Mouse (Mus musculus): Measurements from ENCODE around the gene Tmem43.
"Not testable (repeated sequence)": the region's sequence is repeated elsewhere in the genome, so short reads cannot be mapped to it uniquely, and the experiment has no call there.

The Tmem43 gene

GRCm38 (mm10) chr6:91472868-91473804 lies at the start of gene Tmem43, which contains the start of gene Chchd4:
Gene Tmem43, plus strand, starts transcription at chr6:91473703.
Gene Chchd4, minus strand, starts transcription at chr6:91473546.
- peak; percentile 100 for DNase-seq

GRCm38 (mm10) chr6:91424151-91424550 lies 49.4 kb upstream of the Tmem43 start:
- DNase-seq: no peak

GRCm38 (mm10) chr6:91440474-91441144 lies 32.9 kb upstream of the Tmem43 start:
- DNase-seq: peak; percentile 97

- no peak for DNase-seq
These were observed 32.3 kb upstream of the Tmem43 start for GRCm38 (mm10) chr6:91441145-91441662.

- DNase-seq: no peak
These were observed 28.2 kb upstream of the Tmem43 start for GRCm38 (mm10) chr6:91445316-91445715.

- no peak for DNase-seq
These were observed 23.9 kb upstream of the Tmem43 start for GRCm38 (mm10) chr6:91449472-91450225.

- DNase-seq: no peak
These were observed 21.4 kb upstream of the Tmem43 start for GRCm38 (mm10) chr6:91452056-91452455.

- DNase-seq: no peak
These were observed 19.0 kb upstream of the Tmem43 start for GRCm38 (mm10) chr6:91454546-91454945.

- DNase-seq: peak; percentile 33
These were observed 14.0 kb upstream of the Tmem43 start for GRCm38 (mm10) chr6:91459471-91459870.

- no peak for DNase-seq
These were observed 7.7 kb upstream of the Tmem43 start for GRCm38 (mm10) chr6:91465756-91466155.

GRCm38 (mm10) chr6:91467106-91467505 lies 6.4 kb upstream of the Tmem43 start:
- no peak for DNase-seq

GRCm38 (mm10) chr6:91470712-91471111 lies 2.8 kb upstream of the Tmem43 start:
- DNase-seq: no peak

- not testable (repeated sequence) for DNase-seq
These were observed 2.1 kb upstream of the Tmem43 start for GRCm38 (mm10) chr6:91471427-91471826.

- peak; percentile 5 for DNase-seq
These were observed 1.2 kb upstream of the Tmem43 start for GRCm38 (mm10) chr6:91472319-91472718.

GRCm38 (mm10) chr6:91473805-91474440 lies 420 bp downstream of the Tmem43 start:
- no peak for DNase-seq

GRCm38 (mm10) chr6:91474441-91475190 lies 1.1 kb downstream of the Tmem43 start:
- no peak for DNase-seq

- no peak for DNase-seq
These were observed 3.0 kb downstream of the Tmem43 start for GRCm38 (mm10) chr6:91476541-91476940.

- no peak for DNase-seq
These were observed 9.9 kb downstream of the Tmem43 start for GRCm38 (mm10) chr6:91483371-91483770.

GRCm38 (mm10) chr6:91486736-91487453 lies 13.4 kb downstream of the Tmem43 start:
- DNase-seq: no peak

GRCm38 (mm10) chr6:91488496-91489212 lies 15.2 kb downstream of the Tmem43 start:
- no peak for DNase-seq

Data from retina, postnatal 1 day (tissue).